Mouse (Mus musculus) MEL (cell line): Measurements from ENCODE around the gene Lypd6b.

Source experiments
- MXI1 ChIP-seq: IDR thresholded peaks from 2 replicates; pipeline ENCODE4 v1.6.1; 2011; ENCODE audit warnings: mild to moderate bottlenecking, low read depth, low read length, improper control_type of control experiment
- ZMIZ1 ChIP-seq: IDR thresholded peaks from 2 replicates; pipeline ENCODE4 v1.6.1; 2012; ENCODE audit warnings: low read depth, mild to moderate bottlenecking, inconsistent platforms, low read length, improper control_type of control experiment, moderate library complexity

DNA sequence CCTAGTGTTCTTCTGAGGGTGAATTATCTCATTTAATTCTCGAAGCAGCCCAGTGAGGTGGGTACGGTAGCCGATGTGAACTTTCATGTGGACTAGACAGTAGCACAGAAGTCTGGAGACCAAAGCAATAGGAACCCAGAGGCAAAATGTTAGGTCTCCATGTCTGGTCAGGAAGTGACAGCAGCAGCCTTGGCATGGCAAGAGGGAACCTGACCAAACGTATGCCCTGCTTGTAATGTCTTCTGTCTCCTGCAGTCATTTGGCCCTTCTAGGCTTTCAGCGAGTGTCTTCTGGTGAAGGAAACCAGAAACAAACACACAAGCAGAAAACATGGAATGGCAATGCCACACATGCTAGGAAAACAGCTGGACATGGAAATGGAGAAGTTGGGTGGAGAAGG is 29.1 kb downstream of the Lypd6b start:
- no peak for TF ChIP-seq MXI1
- TF ChIP-seq ZMIZ1, result no peak
